Mouse (Mus musculus): ENCODE measurements around the gene Smap2. TPM values are rescaled to one million over a fixed set of nuclear protein-coding genes. Genes with fewer than 3 reads are reported as not detected.
A peak's percentile ranks its signal among the peaks of the same experiment; 100 is the strongest.
"Not testable (repeated sequence)": the region's sequence is repeated elsewhere in the genome, so short reads cannot be mapped to it uniquely, and the experiment has no call there.

Smap2 gene
- 34.4 and 59.8 TPM in 2 replicates for polyA plus RNA-seq (2012; rRNA removed)

DNA sequence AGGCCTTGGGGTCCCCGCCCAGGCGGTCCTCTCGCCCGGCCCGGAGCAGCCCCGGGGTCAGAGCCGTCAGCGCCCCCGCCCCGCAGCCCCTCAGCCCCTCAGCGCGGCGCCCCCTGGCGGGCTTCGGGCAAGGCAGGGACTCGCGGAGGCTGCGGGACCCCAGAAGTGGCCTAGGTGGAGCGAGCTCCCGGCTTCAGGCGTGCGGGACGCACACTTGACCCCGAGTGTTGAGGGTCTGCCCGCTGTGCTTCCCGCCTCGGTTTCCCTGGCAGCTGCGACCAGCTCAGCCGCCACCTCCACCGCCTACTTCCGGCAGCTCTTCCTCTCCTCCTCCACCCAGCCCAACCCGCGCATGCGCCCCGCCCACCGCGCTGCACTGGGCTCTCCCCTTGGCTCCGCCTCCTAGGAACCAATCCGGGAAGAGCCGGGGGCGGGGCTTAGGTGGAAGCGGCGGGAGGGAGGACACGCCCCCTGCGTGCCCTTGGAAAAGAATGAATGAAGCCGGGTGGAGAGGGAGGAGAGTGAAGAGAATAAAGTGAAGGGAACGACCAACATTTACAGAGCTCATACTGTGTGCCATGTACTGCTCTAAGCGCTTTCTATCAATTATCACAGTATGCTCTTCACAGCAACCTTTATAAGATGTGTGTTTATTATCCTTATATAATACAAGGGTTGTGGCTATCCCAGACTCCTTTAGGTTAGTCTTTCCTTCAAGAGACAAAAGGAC lies at the start of gene Smap2:
TSS of gene Smap2 (minus strand) at position 320 of the 730 bp plus-strand sequence.
- peak; percentile 63 for TF ChIP-seq CTCF (IDR thresholded peaks at IDR 0.05; ENCODE audit: borderline replicate concordance, extremely low read depth, insufficient read depth, insufficient read length)
- TF ChIP-seq POLR2A (IDR thresholded peaks at IDR 0.05; ENCODE audit: borderline replicate concordance, extremely low read depth, insufficient read depth, insufficient read length, poor library complexity, severe bottlenecking), result peak; percentile 82; the same call in 1 of the 2 replicates
- DNase-seq (ENCODE audit: low read depth), result peak; percentile 99

GRCm38 (mm10) chr4:121065336-121065735 lies 48.3 kb upstream of the Smap2 start:
- DNase-seq (ENCODE audit: low read depth), result no peak
- TF ChIP-seq POLR2A (IDR thresholded peaks at IDR 0.05; ENCODE audit: borderline replicate concordance, extremely low read depth, insufficient read depth, insufficient read length, poor library complexity, severe bottlenecking), result no peak
- TF ChIP-seq CTCF (IDR thresholded peaks at IDR 0.05; ENCODE audit: borderline replicate concordance, extremely low read depth, insufficient read depth, insufficient read length), result no peak

GRCm38 (mm10) chr4:121059218-121059617 lies 42.2 kb upstream of the Smap2 start:
- not testable (repeated sequence) for DNase-seq (ENCODE audit: low read depth)

GRCm38 (mm10) chr4:121057032-121057431 lies 40.0 kb upstream of the Smap2 start:
- peak; percentile 49 for DNase-seq (ENCODE audit: low read depth)
- no peak for TF ChIP-seq POLR2A (IDR thresholded peaks at IDR 0.05; ENCODE audit: borderline replicate concordance, extremely low read depth, insufficient read depth, insufficient read length, poor library complexity, severe bottlenecking)
- no peak for TF ChIP-seq CTCF (IDR thresholded peaks at IDR 0.05; ENCODE audit: borderline replicate concordance, extremely low read depth, insufficient read depth, insufficient read length)

- DNase-seq (ENCODE audit: low read depth), result no peak
- TF ChIP-seq POLR2A (IDR thresholded peaks at IDR 0.05; ENCODE audit: borderline replicate concordance, extremely low read depth, insufficient read depth, insufficient read length, poor library complexity, severe bottlenecking), result no peak
- TF ChIP-seq CTCF (IDR thresholded peaks at IDR 0.05; ENCODE audit: borderline replicate concordance, extremely low read depth, insufficient read depth, insufficient read length), result peak; percentile 56
Measured at GRCm38 (mm10) chr4:121056342-121056741, 39.3 kb upstream of the Smap2 start.

DNA sequence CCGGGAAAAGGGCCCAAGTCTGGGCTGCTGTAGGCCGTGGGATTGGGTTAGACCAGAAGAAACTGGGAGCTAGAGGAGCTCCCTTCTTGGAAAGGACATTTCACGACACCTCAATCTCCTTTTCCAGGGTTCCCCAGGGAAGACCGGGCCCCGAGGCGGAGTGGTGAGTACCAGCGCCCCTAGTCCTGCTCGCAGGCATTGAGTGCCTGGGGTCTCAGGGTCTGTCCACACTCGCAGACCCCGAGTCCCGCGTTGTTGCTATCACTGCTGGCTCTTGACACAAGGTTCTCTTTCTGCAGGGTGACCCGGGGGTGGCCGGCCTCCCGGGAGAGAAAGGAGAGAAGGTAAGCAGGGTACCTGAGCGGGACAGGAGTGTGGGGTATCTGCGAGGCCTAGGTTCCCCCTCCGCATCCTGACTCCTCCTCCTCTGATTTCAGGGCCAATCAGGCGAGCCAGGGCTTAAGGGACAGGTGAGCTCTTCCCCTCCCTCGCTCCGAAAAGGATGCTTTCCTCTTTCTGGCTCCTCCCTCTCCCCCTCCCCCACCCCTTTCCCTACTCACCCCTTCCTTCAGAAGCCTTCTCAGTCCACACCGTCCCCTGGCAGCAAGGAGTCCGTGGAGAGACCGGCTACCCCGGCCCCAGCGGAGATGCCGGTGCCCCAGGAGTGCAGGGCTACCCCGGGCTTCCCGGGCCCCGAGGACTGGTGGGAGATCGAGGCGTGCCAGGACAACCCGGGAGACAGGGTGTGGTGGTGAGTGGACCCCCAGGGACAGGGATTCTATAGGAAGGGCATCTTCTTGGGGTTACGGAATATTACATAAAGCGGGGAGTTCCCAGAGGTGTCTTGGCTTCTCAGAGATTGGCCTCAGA lies 35.6 kb upstream of the Smap2 start:
- TF ChIP-seq POLR2A (IDR thresholded peaks at IDR 0.05; ENCODE audit: borderline replicate concordance, extremely low read depth, insufficient read depth, insufficient read length, poor library complexity, severe bottlenecking) (no peak), CTCF (IDR thresholded peaks at IDR 0.05; ENCODE audit: borderline replicate concordance, extremely low read depth, insufficient read depth, insufficient read length) (no peak)
- DNase-seq (ENCODE audit: low read depth), result peak; percentile 41

DNA sequence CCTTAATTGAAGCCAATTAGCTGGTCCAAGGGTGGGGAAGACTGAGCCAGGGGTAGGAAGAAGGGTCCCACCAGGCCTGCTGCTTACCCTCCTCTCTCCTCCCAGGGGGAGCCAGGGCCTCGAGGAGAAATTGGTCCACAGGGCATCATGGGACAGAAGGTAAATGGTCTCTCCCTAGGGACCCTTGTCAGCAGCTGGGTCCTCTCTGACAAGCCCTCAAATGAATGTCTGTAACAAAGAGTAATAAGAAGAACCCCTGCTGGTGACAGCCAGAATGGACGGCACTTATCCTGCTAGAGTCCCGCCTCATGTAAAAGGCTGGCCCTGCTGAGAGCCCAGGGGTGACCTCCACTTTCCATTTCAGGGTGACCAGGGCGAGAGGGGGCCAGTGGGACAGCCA lies 34.8 kb upstream of the Smap2 start:
- TF ChIP-seq POLR2A (IDR thresholded peaks at IDR 0.05; ENCODE audit: borderline replicate concordance, extremely low read depth, insufficient read depth, insufficient read length, poor library complexity, severe bottlenecking) (no peak), CTCF (IDR thresholded peaks at IDR 0.05; ENCODE audit: borderline replicate concordance, extremely low read depth, insufficient read depth, insufficient read length) (peak; percentile 12; the same call in 1 of the 2 replicates)
- DNase-seq (ENCODE audit: low read depth), result no peak

DNA sequence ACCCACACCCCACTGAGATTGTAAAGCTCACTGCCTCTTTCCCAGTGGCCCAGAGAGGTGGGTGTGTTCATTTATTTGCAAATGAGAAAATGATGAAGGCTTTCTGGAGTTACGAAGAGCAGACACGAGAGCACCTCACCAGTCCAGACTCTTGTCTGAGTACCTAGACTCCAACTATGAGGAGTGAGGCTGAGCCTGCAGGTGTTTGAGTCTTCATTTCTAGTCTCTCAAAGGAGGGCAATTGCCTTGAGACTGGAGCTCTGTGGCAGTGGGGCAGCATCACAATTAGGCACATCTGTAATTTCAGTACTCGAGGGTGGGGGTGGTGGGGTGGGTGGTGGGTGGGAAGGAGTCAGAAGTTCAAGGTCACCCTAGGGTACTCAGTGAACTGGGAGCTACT lies 25.9 kb upstream of the Smap2 start:
- no peak for TF ChIP-seq POLR2A (IDR thresholded peaks at IDR 0.05; ENCODE audit: borderline replicate concordance, extremely low read depth, insufficient read depth, insufficient read length, poor library complexity, severe bottlenecking)
- no peak for TF ChIP-seq CTCF (IDR thresholded peaks at IDR 0.05; ENCODE audit: borderline replicate concordance, extremely low read depth, insufficient read depth, insufficient read length)

GRCm38 (mm10) chr4:121042472-121042871 lies 25.4 kb upstream of the Smap2 start:
- TF ChIP-seq POLR2A (IDR thresholded peaks at IDR 0.05; ENCODE audit: borderline replicate concordance, extremely low read depth, insufficient read depth, insufficient read length, poor library complexity, severe bottlenecking), result no peak
- no peak for DNase-seq (ENCODE audit: low read depth)

More for the DNA sequence above, 25.9 kb upstream of the Smap2 start:
- no peak for DNase-seq (ENCODE audit: low read depth)

DNA sequence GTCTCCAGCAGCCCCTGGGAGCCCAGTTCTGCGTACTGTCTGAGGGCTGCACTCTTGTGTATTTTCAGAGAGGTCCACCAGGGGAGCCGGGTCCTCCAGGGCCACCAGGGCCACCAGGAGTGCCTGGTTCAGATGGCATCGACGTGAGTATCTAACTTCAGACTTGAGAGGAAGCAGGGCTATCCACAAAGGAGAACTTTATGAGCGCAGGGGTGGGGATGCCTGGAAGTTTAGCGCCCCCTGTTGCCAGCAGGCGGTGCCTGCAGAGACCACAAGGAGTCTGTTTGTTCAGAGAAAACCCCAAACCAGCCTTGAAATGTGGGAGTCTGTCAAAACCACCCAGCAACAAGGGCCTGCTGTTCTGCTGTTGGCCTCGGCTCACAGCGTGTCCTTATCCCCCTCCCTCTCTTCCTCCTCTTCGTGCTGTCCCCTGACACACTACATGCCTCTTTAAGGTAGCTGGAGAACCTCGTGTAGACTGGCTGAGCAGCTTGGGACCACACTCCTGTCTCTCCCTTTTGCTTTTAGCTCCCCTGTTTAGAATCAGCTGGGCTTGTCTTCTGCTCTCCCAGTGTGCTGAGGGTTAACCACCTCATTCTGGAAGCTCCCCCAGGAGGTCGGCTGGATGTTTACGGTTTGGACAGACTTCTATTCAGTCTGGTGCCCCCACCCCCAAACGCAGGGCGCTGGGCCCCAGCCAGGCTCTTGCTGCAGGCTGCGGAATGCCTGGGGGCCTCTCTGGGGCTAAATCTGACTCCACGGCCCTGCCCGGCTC lies 24.0 kb upstream of the Smap2 start:
- peak; percentile 82 for DNase-seq (ENCODE audit: low read depth)

GRCm38 (mm10) chr4:121040323-121040722 lies 23.3 kb upstream of the Smap2 start:
- TF ChIP-seq CTCF (IDR thresholded peaks at IDR 0.05; ENCODE audit: borderline replicate concordance, extremely low read depth, insufficient read depth, insufficient read length) (no peak), POLR2A (IDR thresholded peaks at IDR 0.05; ENCODE audit: borderline replicate concordance, extremely low read depth, insufficient read depth, insufficient read length, poor library complexity, severe bottlenecking) (no peak)
- peak; percentile 11 for DNase-seq (ENCODE audit: low read depth)

More for the DNA sequence above, 24.0 kb upstream of the Smap2 start:
- peak; percentile 86 for TF ChIP-seq CTCF (IDR thresholded peaks at IDR 0.05; ENCODE audit: borderline replicate concordance, extremely low read depth, insufficient read depth, insufficient read length)
- no peak for TF ChIP-seq POLR2A (IDR thresholded peaks at IDR 0.05; ENCODE audit: borderline replicate concordance, extremely low read depth, insufficient read depth, insufficient read length, poor library complexity, severe bottlenecking)

Measured in brain, embryonic 14.5 days (tissue).